Mouse (Mus musculus) intestine, embryonic 14.5 days (tissue): ENCODE data around the gene L1cam. TPM values are rescaled to one million over a fixed set of nuclear protein-coding genes. Genes with fewer than 3 reads are reported as not detected.
A peak's percentile ranks its signal among the peaks of the same experiment; 100 is the strongest.

Experiments
- ATAC-seq: fragments of 200-750 bp; cut with Nextera tagmentation; replicated peaks from 2 replicates; pipeline ENCODE4 v1.8.0; 2017; ENCODE audit warnings: low read depth, moderate number of reproducible peaks, moderate TSS enrichment, moderate library complexity; ENCODE audit not compliant: low FRiP score, low TSS enrichment
- DNase-seq: peaks from one replicate; pipeline ENCODE4 v3.0.0-alpha.2; 2018; ENCODE audit warnings: low spot score
- H3K27ac ChIP-seq: fragments of 300-500 bp; sonication (generic); 2 replicates; pipeline ENCODE4 v1.5.1; 2014; ENCODE audit warnings: low read depth, mild to moderate bottlenecking, control low read depth
- H3K27me3 ChIP-seq: fragments of 300-500 bp; sonication (generic); replicated peaks from 2 replicates; pipeline ENCODE4 v1.6.1; 2014; ENCODE audit warnings: low read length, control low read depth; ENCODE audit not compliant: control insufficient read depth, insufficient read depth
- H3K36me3 ChIP-seq: fragments of 300-500 bp; sonication (generic); 2 replicates; pipeline ENCODE4 v1.6.1; 2014; ENCODE audit warnings: low read length, control low read depth; ENCODE audit not compliant: control insufficient read depth, insufficient read depth
- H3K4me1 ChIP-seq: fragments of 300-500 bp; sonication (generic); replicated peaks from 2 replicates; pipeline ENCODE4 v1.6.1; 2014; ENCODE audit warnings: low read length, control low read depth, mixed read lengths; ENCODE audit not compliant: control insufficient read depth, insufficient read depth
- H3K4me2 ChIP-seq: fragments of 300-500 bp; sonication (generic); 2 replicates; pipeline ENCODE4 v1.6.1; 2014; ENCODE audit warnings: low read length
- H3K4me3 ChIP-seq: fragments of 300-500 bp; sonication (generic); 2 replicates; pipeline ENCODE4 v1.5.1; 2014; ENCODE audit warnings: low read depth, low read length, control low read depth, mixed read lengths
- H3K9ac ChIP-seq: fragments of 300-500 bp; sonication (generic); 2 replicates; pipeline ENCODE4 v1.6.1; 2014; ENCODE audit warnings: mild to moderate bottlenecking, low read length
- H3K9me3 ChIP-seq: fragments of 300-500 bp; sonication (generic); 2 replicates; pipeline ENCODE4 v1.6.1; 2016; ENCODE audit warnings: low read length, control low read depth; ENCODE audit not compliant: control insufficient read depth
- WGBS: fragments of 180-500 bp; shearing (Covaris S2); extraction: QIAGEN DNeasy Blood & Tissue Kit; methylation state at CpG from one replicate; pipeline ENCODE4 v1.1.7; 2014; 5-methylcytosine and 5-hydroxymethylcytosine counted together
- polyA plus RNA-seq: library from polyadenylated mRNA; unstranded; fragments of >200 nt; fragmentation: Nextera tagmentation; extraction: Ambion mirVana; gene quantifications from 2 replicates; pipeline ENCODE4 v1.2.1, GENCODE M21; 2014

The L1cam gene
- polyA plus RNA-seq, 1 experiment from 2014 or later = 15.1 TPM

DNA sequence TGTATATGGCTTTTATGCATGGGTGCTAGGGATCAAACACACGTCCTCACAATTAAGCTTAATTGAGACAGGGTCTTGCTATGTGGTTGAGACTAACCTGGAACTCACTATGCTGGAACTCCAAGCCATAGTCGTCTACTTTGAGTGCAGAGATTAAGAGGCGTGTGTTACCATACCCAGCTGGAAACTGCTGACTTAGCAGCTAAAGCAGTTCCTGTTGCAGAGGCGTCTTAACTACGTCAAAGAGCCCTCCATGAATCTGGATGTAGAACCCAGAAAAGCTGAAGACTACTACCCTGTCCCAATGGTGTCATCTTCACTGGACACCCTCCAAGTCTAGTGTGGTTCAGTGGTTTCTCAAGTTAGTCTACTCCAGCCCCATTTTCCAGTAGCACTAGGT, 22.7 kb upstream of the L1cam start:
- Histone ChIP-seq H3K27me3 (0 out of 2 replicates have a peak, but pooled peaks cover 3% of the 10 kb centered on the region), H3K4me3 (no peak overlapping the region), H3K4me1 (no peaks in the 10 kb centered on the region), H3K36me3 (peaks cover 23% of the 10 kb centered on the region), H3K27ac (no peak overlapping the region), H3K9me3 (no peaks in the 10 kb centered on the region), H3K4me2 (no peak overlapping the region), H3K9ac (no peak overlapping the region)
- DNase-seq = no peak
- ATAC-seq = no peak
- WGBS = 85% methylated on average over 5 of the region's 5 CpGs

DNA sequence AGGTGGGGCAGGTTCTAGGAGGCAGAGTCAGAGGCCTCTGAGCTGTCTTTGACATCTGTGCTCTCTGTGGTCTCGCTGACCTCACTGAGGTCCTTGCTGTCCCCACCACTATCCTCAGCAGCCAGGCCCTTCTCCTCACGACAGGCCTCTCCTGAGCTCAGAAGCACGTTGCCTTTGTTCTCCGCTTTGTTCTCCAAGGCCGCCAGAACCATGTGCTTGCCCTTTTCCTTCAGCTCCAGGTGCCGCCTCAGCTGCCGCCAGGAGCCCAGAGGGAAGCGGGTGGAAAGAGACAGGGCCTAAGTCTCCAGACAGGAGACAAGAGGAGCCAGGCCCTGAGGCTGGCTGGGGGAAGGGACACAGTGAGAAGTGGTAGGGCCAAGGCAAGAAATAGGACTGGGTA, 21.0 kb upstream of the L1cam start:
- Histone ChIP-seq H3K27me3 (0 out of 2 replicates have a peak, but pooled peaks cover 3% of the 10 kb centered on the region), H3K4me2 (no peak overlapping the region), H3K36me3 (peaks cover 23% of the 10 kb centered on the region), H3K27ac (no peak overlapping the region), H3K9ac (no peak overlapping the region), H3K4me3 (no peak overlapping the region), H3K9me3 (no peaks in the 10 kb centered on the region), H3K4me1 (no peaks in the 10 kb centered on the region)
- WGBS = 85% methylated on average over 8 of the region's 8 CpGs
- ATAC-seq = no peak
- DNase-seq = no peak

- H3K4me1 ChIP-seq = no peaks in the 10 kb centered on the region
- peak overlapping the region; percentile 20; the same call in 1 of the 2 replicates for H3K9ac ChIP-seq
- peak overlapping the region; percentile 73 for H3K27ac ChIP-seq
- ATAC-seq (peak; percentile 97), DNase-seq (peak; percentile 73)
- H3K4me3 ChIP-seq = no peak overlapping the region
- peaks cover 23% of the 10 kb centered on the region for H3K36me3 ChIP-seq
- H3K27me3 ChIP-seq = 0 out of 2 replicates have a peak, but pooled peaks cover 7% of the 10 kb centered on the region
- H3K4me2 ChIP-seq = peak overlapping the region; percentile 36
- WGBS = 19% methylated on average over 31 of the region's 31 CpGs
- no peaks in the 10 kb centered on the region for H3K9me3 ChIP-seq
Measured at GRCm38 (mm10) chrX:73914827-73915703, 19.2 kb upstream of the L1cam start.

- Histone ChIP-seq H3K36me3 (no peaks in the 10 kb centered on the region), H3K4me2 (no peak overlapping the region; the same call in 1 of the 2 replicates)
Measured at GRCm38 (mm10) chrX:73911588-73911987, 15.7 kb upstream of the L1cam start.

DNA sequence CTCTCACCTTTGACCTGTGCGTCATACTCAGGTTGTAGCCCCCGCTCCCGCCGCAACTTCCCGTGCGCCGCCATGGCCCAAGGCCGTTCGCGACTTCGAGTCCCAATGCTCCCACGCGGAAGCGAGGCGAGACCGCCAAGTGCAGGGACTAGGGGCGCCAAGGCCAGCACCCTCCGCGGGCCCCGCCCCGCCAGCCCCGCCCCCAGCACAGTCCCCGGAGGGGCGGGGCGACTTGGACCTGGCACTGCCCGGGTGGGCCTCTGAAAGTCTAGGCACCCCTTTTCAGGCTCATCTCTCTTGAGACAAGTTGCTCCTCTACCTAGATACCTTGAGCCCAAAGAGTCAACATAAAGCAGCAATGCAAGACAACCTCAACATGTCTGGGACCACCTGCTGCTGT, 15.3 kb upstream of the L1cam start:
- H3K4me2 ChIP-seq = peak overlapping the region; percentile 37
- no peak for DNase-seq
- no peak overlapping the region for H3K27ac ChIP-seq

More at GRCm38 (mm10) chrX:73911588-73911987, 15.7 kb upstream of the L1cam start:
- Histone ChIP-seq H3K4me1 (no peaks in the 10 kb centered on the region), H3K27ac (no peak overlapping the region), H3K9ac (no peak overlapping the region), H3K27me3 (0 out of 2 replicates have a peak, but pooled peaks cover 4% of the 10 kb centered on the region), H3K9me3 (no peaks in the 10 kb centered on the region), H3K4me3 (no peak overlapping the region)
- 87% methylated on average over 2 of the region's 2 CpGs for WGBS
- ATAC-seq = no peak
- no peak for DNase-seq

DNA sequence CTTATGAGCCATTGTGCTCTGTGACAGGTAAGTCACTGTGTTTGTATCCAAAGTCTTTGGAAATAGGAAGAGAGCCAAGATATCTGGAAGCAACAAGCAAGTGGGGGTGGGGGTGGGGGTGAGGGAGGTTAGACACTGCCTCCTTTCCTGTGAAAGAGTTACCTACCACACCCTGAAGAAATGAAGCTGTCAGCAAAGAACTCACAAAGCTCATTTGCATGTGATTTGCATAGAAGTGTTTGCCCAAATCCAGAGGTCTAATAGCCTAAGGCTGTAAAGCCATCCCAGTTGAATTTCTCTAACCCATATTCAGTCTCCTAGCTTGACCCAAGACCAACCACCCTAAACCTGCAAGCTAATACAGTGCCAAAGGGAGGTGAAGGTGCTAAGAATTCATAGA, 14.5 kb upstream of the L1cam start:
- Histone ChIP-seq H3K27ac (no peak overlapping the region), H3K4me1 (no peaks in the 10 kb centered on the region), H3K9me3 (no peaks in the 10 kb centered on the region), H3K36me3 (no peaks in the 10 kb centered on the region), H3K9ac (no peak overlapping the region), H3K27me3 (0 out of 2 replicates have a peak, but pooled peaks cover 4% of the 10 kb centered on the region), H3K4me3 (no peak overlapping the region), H3K4me2 (peak overlapping the region; percentile 37; the same call in 1 of the 2 replicates)
- ATAC-seq (no peak), DNase-seq (no peak)

More for the DNA sequence above, 15.3 kb upstream of the L1cam start:
- H3K27me3 ChIP-seq = 0 out of 2 replicates have a peak, but pooled peaks cover 4% of the 10 kb centered on the region
- WGBS = 16% methylated on average over 25 of the region's 26 CpGs
- no peak overlapping the region for H3K9ac ChIP-seq
- H3K36me3 ChIP-seq = no peaks in the 10 kb centered on the region
- H3K4me1 ChIP-seq = no peaks in the 10 kb centered on the region
- H3K4me3 ChIP-seq = no peak overlapping the region
- no peaks in the 10 kb centered on the region for H3K9me3 ChIP-seq
- no peak for ATAC-seq

GRCm38 (mm10) chrX:73910049-73910448, 14.1 kb upstream of the L1cam start:
- Histone ChIP-seq H3K4me1 (no peaks in the 10 kb centered on the region), H3K4me3 (no peak overlapping the region), H3K9ac (no peak overlapping the region), H3K27ac (no peak overlapping the region), H3K9me3 (no peaks in the 10 kb centered on the region), H3K36me3 (no peaks in the 10 kb centered on the region), H3K4me2 (no peak overlapping the region), H3K27me3 (0 out of 2 replicates have a peak, but pooled peaks cover 4% of the 10 kb centered on the region)
- 73% methylated on average over 1 of the region's 1 CpGs for WGBS
- ATAC-seq (no peak), DNase-seq (no peak)

- WGBS = 78% methylated on average over 3 of the region's 3 CpGs
- Histone ChIP-seq H3K4me2 (no peak overlapping the region), H3K27ac (no peak overlapping the region), H3K9me3 (no peaks in the 10 kb centered on the region), H3K4me1 (no peaks in the 10 kb centered on the region), H3K36me3 (no peaks in the 10 kb centered on the region), H3K4me3 (no peak overlapping the region), H3K27me3 (no peaks in the 10 kb centered on the region), H3K9ac (no peak overlapping the region)
- DNase-seq = no peak
- ATAC-seq = no peak
Measured at GRCm38 (mm10) chrX:73897959-73898358, 2.1 kb upstream of the L1cam start.
